9 mouse cellular contexts compared by ENCODE assay signal in genomic region chr16:6480411-6480728, GRCm38 (mm10).
DNase-seq lines count a peak whose midpoint lies in the region; ATAC-seq lines count a peak whose summit lies in the region.
"Had no signal": no experiment of that assay in that cellular context is flagged by ENCODE, and none has a peak within 500 bp of the region (broad histone marks: within the 10 kb centered on the region; RNA-seq: fewer than 3 reads in every experiment).

No protein-coding gene starts in this region.

- H3K4me2 ChIP-seq in hindbrain, embryonic 11.5 days (replicated peaks; ENCODE audit: low read depth, low read length), result no peak overlapping the region
- no peak overlapping the region for H3K4me2 ChIP-seq in hindbrain, embryonic 12.5 days (replicated peaks)
- H3K4me2 ChIP-seq in neural tube, embryonic 11.5 days (ENCODE audit: low read depth), result no peak overlapping the region
- H3K4me2 ChIP-seq: lung, embryonic 15.5 days had no signal

- peak; percentile 83 for DNase-seq in hindbrain, embryonic 11.5 days (ENCODE audit: low spot score)
- DNase-seq in NIH3T3 (ENCODE audit: low read depth), result peak; percentile 80
- peak; percentile 86 to 88 for DNase-seq in cerebellum, postnatal 14 days
- DNase-seq in heart, postnatal 10 days, result peak; percentile 52 to 72
- DNase-seq in left cerebral cortex, adult 9 months (ENCODE audit: low spot score in 2 of 2), result peak; percentile 39 to 86
- peak; percentile 71 for DNase-seq in neural tube, embryonic 11.5 days (ENCODE audit: low spot score)
- no peak for DNase-seq in natural killer cell, adult 2 months (ENCODE audit: low spot score in 2 of 2)

- H3K9ac ChIP-seq in hindbrain, embryonic 11.5 days (ENCODE audit: low read depth, low read length), result no peak overlapping the region
- no peak overlapping the region for H3K9ac ChIP-seq in hindbrain, embryonic 12.5 days
- H3K9ac ChIP-seq in neural tube, embryonic 11.5 days (ENCODE audit: low read length), result no peak overlapping the region
- H3K9ac ChIP-seq: lung, embryonic 15.5 days had no signal

- no peak for ATAC-seq in hindbrain, embryonic 11.5 days (ENCODE audit: low FRiP score)
- no peak for ATAC-seq in hindbrain, embryonic 12.5 days (ENCODE audit: low FRiP score)
- no peak for ATAC-seq in neural tube, embryonic 11.5 days (ENCODE audit: insufficient read depth, low FRiP score, low TSS enrichment)

- no peak overlapping the region for H3K4me3 ChIP-seq in hindbrain, embryonic 11.5 days (ENCODE audit: low read depth, low read length)
- H3K4me3 ChIP-seq in hindbrain, embryonic 12.5 days, result no peak overlapping the region
- no peak overlapping the region for H3K4me3 ChIP-seq in neural tube, embryonic 11.5 days (ENCODE audit: low read depth, low read length)
- H3K4me3 ChIP-seq: lung, embryonic 15.5 days had no signal

- no peak overlapping the region for H3K27ac ChIP-seq in hindbrain, embryonic 11.5 days (ENCODE audit: low read depth, low read length)
- no peak overlapping the region for H3K27ac ChIP-seq in hindbrain, embryonic 12.5 days
- no peak overlapping the region for H3K27ac ChIP-seq in neural tube, embryonic 11.5 days (ENCODE audit: low read depth, low read length)
- H3K27ac ChIP-seq: lung, embryonic 15.5 days had no signal

- H3K4me1 ChIP-seq in hindbrain, embryonic 11.5 days (replicated peaks; ENCODE audit: control insufficient read depth, insufficient read depth, low read length), result no peaks in the 10 kb centered on the region
- peaks cover 13% of the 10 kb centered on the region for H3K4me1 ChIP-seq in hindbrain, embryonic 12.5 days
- H3K4me1 ChIP-seq in neural tube, embryonic 11.5 days (ENCODE audit: control insufficient read depth, insufficient read depth, low read length), result no peaks in the 10 kb centered on the region

- no peaks in the 10 kb centered on the region for H3K9me3 ChIP-seq in hindbrain, embryonic 11.5 days (ENCODE audit: control insufficient read depth, low read length)
- no peaks in the 10 kb centered on the region for H3K9me3 ChIP-seq in hindbrain, embryonic 12.5 days (replicated peaks)
- no peaks in the 10 kb centered on the region for H3K9me3 ChIP-seq in neural tube, embryonic 11.5 days (ENCODE audit: control insufficient read depth, low read length)
- H3K9me3 ChIP-seq: lung, embryonic 15.5 days had no signal

- intact Hi-C loops in heart, postnatal 10 days (cut with DNase I), result loop anchor here (1.0 to 2.0 kb wide), 2 partner anchors 600 to 1007 kb away; no protein-coding TSS in a partner anchor

- 14% methylated on average over 5 of the region's 5 CpGs for WGBS in hindbrain, embryonic 11.5 days
- WGBS in hindbrain, embryonic 12.5 days, result 10% methylated on average over 5 of the region's 5 CpGs
- WGBS in neural tube, embryonic 11.5 days, result 12% methylated on average over 5 of the region's 5 CpGs

- no peaks in the 10 kb centered on the region for H3K27me3 ChIP-seq in hindbrain, embryonic 11.5 days (ENCODE audit: control insufficient read depth, insufficient read depth, low read length)
- no peaks in the 10 kb centered on the region for H3K27me3 ChIP-seq in hindbrain, embryonic 12.5 days
- no peaks in the 10 kb centered on the region for H3K27me3 ChIP-seq in neural tube, embryonic 11.5 days (ENCODE audit: control insufficient read depth, insufficient read depth, low read length)
- H3K27me3 ChIP-seq: lung, embryonic 15.5 days had no signal

- H3K36me3 ChIP-seq in hindbrain, embryonic 11.5 days (ENCODE audit: control insufficient read depth, insufficient read depth, low read length), result no peaks in the 10 kb centered on the region
- no peaks in the 10 kb centered on the region for H3K36me3 ChIP-seq in hindbrain, embryonic 12.5 days
- H3K36me3 ChIP-seq in neural tube, embryonic 11.5 days (ENCODE audit: control insufficient read depth, insufficient read depth, low read length), result no peaks in the 10 kb centered on the region
- H3K36me3 ChIP-seq: lung, embryonic 15.5 days had no signal

Comparison
In these comparisons a context has a peak if more than half of its experiments do, and no peak if none do; other contexts are left out.
1. DNase-seq: peak in hindbrain, embryonic 11.5 days (single experiment), NIH3T3 (single experiment), cerebellum, postnatal 14 days (2 of 2), heart, postnatal 10 days (2 of 2), left cerebral cortex, adult 9 months (2 of 2) and neural tube, embryonic 11.5 days (single experiment); none in natural killer cell, adult 2 months (0 of 2).